Mouse (Mus musculus): ENCODE results near the gene Zfp385b. TPM values are rescaled to one million over a fixed set of nuclear protein-coding genes. Genes with fewer than 3 reads are reported as not detected.

Gene Zfp385b
- 1 to 10 TPM; 7.0 to 7.6 TPM for total RNA-seq (2021)

DNA sequence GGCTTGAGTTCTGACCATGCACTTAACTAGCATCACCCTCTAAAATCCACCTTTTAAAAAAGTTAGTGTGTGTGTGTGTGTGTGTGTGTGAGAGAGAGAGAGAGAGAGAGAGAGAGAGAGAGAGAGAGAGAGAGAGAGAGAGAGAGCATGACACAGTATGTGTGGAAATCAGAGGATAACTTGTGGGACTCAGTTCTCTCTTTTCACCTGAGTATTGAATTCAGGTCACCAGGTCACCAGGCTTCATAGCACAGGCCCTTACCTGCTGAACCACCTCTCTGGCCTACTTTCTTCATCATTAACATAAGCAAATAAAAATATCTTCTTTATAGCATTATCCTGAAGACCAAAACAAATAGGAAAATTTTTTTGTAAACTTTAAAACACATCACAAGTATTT, at the start of gene Zfp385b:
Gene Zfp385b (minus strand): TSS at position 101 of the 400 bp plus-strand sequence.
- DNase-seq: no peak

- DNase-seq: no peak
These were observed 44.5 kb upstream of the Zfp385b start for GRCm38 (mm10) chr2:77863934-77864333.

GRCm38 (mm10) chr2:77863522-77863921, 44.1 kb upstream of the Zfp385b start:
- no peak for DNase-seq

GRCm38 (mm10) chr2:77841464-77841863, 22.0 kb upstream of the Zfp385b start:
- no peak for DNase-seq

DNA sequence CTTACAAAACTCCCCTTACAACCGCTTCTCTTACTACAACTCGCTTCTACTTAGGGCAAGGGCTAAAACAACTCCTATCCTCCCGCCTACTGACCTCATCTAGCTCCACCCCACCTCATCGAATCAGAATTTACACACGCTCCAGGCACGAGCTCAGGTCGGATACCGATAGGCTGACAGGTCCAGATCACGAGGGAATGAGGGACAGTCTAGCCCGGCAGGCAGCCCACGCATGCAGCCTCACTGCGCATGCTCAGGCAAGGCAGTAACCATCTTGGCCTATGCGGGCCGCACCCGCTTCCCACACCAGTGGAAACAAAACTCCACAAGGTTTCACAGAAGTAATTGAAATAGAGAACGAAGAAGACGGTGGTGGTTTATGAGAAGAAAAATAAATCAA, 20.1 kb upstream of the Zfp385b start:
- DNase-seq: no peak

GRCm38 (mm10) chr2:77838688-77839087, 19.2 kb upstream of the Zfp385b start:
- DNase-seq: no peak

GRCm38 (mm10) chr2:77835781-77836180, 16.3 kb upstream of the Zfp385b start:
- no peak for DNase-seq

DNA sequence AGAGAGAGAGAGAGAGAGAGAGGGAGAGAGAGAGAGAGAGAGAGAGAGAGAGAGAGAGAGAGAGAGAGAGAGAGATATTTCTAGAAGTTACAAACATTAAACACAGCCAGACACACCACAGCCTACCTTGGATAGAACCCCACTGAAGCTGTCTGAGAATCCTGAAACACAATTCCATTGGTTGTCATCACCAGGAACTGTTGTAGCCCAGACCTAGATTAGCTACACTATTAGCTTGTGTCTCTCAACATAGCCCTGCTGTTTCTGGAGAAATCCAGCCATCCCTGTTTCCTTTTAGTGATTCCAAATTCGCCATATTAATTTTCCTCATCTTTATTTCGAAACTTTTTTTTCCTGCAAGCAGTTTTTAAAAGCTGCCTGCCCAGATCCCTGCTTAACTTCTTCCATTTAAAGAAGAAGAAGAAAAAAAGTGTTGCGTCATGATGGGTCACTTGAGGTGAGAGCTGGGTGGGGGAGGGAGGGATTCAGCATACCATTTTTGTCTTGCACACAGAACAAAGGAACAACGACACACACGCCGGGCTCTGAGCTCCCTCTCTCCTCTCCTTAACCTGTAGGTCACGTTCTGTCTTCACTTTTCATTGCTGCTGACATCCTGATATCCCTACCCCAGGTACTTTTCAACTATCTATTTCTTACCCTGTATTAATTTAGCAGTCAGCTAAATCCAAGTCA, 6.8 kb upstream of the Zfp385b start:
- peak; percentile 15 for DNase-seq

GRCm38 (mm10) chr2:77823026-77823425, 3.6 kb upstream of the Zfp385b start:
- DNase-seq: no peak

DNA sequence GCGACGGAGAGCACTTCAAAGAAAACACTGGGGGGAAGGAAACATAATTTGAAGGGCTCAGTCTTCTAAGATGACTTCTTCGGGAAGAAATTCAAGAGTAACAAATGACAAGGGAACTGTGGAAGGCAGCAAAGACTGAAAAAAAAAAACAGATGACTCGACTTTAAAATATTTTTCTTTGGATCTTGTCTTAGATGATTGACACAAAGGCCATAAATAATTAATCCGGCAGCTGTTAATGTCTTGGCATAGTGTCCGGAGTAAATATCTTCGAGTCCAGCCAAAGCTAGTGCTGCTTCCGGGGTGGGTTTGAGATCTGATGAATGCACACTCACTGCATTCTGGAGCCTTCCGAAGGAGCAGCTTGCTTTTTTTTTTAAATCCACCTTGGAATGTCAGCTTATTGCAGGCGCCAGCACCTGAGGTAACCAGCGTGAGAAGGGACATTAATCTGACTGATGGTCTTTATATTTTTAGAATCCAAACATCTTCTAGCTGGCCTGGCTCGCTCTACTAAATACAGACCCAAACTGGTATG, 2.0 kb downstream of the Zfp385b start:
- DNase-seq: no peak

- DNase-seq: peak; percentile 39
These were observed 2.8 kb downstream of the Zfp385b start for GRCm38 (mm10) chr2:77816413-77817314.

- DNase-seq: peak; percentile 7
These were observed 3.5 kb downstream of the Zfp385b start for GRCm38 (mm10) chr2:77815775-77816412.

DNA sequence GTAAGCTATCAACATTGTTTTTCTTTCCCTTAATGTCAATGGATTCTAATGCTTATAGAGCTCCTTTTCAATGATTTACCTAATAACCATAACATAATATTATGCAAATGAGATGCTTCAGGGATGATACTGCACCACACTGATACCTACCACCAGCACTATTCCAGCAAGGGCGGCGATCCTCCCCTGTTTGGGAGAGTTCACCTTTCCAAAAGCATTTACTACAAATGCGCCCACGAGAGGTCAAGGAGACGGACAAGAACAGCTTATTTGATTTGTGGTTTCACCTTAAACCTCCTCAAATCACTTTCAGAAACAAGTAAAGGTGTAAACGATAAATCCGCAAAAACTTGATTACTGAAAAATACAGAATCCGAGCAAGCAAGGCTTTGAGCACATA, 4.5 kb downstream of the Zfp385b start:
- no peak for DNase-seq

DNA sequence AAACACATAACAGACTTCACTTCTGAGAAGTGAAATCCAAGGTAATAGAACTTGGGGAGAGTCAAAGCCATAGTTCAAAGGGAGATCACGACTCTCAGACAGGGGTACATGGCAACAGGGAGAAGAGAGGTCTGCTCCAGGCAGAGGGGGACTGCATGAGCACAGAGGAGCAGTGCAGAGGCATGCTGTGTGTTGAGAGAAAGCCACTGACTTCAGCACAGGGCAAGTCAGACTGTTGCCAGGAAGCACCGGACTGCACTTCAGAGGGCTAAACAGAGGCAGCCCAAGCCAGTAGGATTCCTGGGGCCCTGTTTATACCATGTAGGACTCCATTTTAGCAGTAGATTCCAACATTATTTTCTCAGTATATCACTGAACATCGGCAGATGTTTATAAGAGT, 6.4 kb downstream of the Zfp385b start:
- DNase-seq: no peak

DNA sequence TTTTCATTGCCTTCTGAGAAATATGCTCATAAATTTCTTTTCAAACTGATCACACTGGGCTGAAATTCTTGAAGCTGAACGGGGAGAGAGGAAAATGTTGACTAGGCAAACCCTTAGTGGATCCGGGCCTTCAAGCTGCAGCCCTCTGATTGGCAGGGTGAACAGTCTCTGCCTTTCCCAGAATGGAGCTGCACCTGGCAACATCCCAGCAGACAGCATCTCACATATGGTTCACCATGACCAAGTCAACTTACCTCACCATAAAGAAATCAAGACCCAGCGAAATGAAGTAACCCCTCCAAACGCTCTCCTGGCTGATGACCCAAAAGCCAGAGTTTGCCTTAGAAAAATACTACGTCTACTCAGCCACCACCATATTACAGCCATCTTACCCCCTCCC, 8.7 kb downstream of the Zfp385b start:
- no peak for DNase-seq

GRCm38 (mm10) chr2:77804781-77805180, 14.7 kb downstream of the Zfp385b start:
- DNase-seq: no peak

- no peak for DNase-seq
These were observed 17.1 kb downstream of the Zfp385b start for GRCm38 (mm10) chr2:77802291-77802690.

DNA sequence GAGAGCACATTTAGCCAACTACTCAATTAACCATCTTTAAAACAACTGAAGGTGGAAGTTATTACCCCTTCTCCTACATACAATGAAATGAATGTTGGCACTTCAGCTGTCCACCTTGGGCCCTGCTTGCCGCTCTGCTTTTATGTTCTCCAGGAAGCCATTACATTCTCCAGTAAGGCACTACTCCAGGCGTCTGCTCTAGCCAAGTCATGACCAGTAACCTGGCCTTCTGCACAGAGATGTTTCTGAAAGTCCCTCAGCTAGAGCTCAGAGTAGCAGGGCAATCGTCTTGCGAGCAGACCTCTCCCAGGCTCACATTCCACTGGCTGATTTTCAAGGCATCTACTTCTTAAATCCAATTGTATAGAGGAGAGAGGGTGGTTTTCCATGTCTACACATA, 18.0 kb downstream of the Zfp385b start:
- DNase-seq: no peak

GRCm38 (mm10) chr2:77801009-77801408, 18.4 kb downstream of the Zfp385b start:
- no peak for DNase-seq

DNA sequence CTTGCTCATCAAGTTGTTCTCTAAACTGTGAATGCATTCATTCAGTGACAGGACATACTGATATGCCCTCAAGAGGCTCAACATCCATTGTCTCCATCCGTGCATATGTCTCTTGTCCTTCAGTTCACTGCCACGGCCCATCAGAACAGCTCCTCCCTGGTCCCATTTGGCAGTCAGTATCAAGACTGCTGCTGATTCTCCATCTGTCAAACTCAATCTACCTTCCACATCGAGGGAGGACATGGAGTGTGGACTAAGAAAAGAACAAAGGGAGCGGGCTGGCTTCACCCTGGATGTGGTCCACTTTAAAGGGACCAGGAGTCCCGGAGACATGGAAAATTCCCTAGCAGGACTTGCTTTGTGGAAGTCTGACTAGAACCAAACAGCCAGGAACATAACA, 22.2 kb downstream of the Zfp385b start:
- no peak for DNase-seq

GRCm38 (mm10) chr2:77795859-77796552, 23.4 kb downstream of the Zfp385b start:
- DNase-seq: peak; percentile 69

DNA sequence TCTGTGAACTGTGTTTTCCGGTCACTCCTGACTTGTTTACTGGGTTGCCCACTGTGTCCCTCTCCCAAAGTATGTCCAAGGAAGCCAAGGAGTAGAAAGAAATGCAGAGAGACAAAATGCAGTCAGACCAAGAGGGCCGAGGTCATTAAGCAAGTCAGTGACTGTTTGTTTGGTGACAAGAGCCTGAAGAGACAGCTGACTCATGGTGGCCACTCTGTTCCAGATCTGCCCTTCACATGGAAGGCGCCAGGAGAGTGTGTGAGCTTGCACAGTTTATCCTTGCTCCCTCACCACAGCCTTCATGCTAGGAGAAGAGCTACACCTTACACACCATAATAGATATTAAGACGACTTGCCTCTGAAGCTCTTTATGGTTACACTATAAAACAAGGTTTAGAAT, 28.6 kb downstream of the Zfp385b start:
- DNase-seq: no peak
